Mouse (Mus musculus) intestine, embryonic 15.5 days (tissue): ENCODE results near the gene S100a3. TPM values are rescaled to one million over a fixed set of nuclear protein-coding genes. Genes with fewer than 3 reads are reported as not detected.
A peak's percentile ranks its signal among the peaks of the same experiment; 100 is the strongest.

Experiments
- ATAC-seq: fragments of 200-750 bp; cut with Nextera tagmentation; 2 replicates; pipeline ENCODE4 v1.8.0; 2017; ENCODE audit warnings: moderate TSS enrichment, moderate library complexity
- H3K27ac ChIP-seq: fragments of 300-500 bp; sonication (generic); 2 replicates; pipeline ENCODE4 v1.5.1; 2015; ENCODE audit warnings: mild to moderate bottlenecking, inconsistent platforms
- H3K27me3 ChIP-seq: fragments of 300-500 bp; sonication (generic); replicated peaks from 2 replicates; pipeline ENCODE4 v1.6.1; 2015; ENCODE audit warnings: inconsistent platforms
- H3K36me3 ChIP-seq: fragments of 300-500 bp; sonication (generic); 2 replicates; pipeline ENCODE4 v1.6.1; 2015; ENCODE audit warnings: inconsistent platforms
- H3K4me1 ChIP-seq: fragments of 300-500 bp; sonication (generic); replicated peaks from 2 replicates; pipeline ENCODE4 v1.6.1; 2015; ENCODE audit warnings: inconsistent platforms
- H3K4me2 ChIP-seq: fragments of 300-500 bp; sonication (generic); replicated peaks from 2 replicates; pipeline ENCODE4 v1.6.1; 2015; ENCODE audit warnings: mild to moderate bottlenecking, inconsistent platforms
- H3K4me3 ChIP-seq: fragments of 300-500 bp; sonication (generic); replicated peaks from 2 replicates; pipeline ENCODE4 v1.5.1; 2015; ENCODE audit warnings: inconsistent platforms
- H3K9ac ChIP-seq: fragments of 300-500 bp; sonication (generic); 2 replicates; pipeline ENCODE4 v1.6.1; 2015; ENCODE audit warnings: inconsistent platforms
- H3K9me3 ChIP-seq: fragments of 300-500 bp; sonication (generic); 2 replicates; pipeline ENCODE4 v1.6.1; 2016; ENCODE audit warnings: inconsistent platforms
- WGBS: fragments of 180-500 bp; shearing (Covaris S2); methylation state at CpG from one replicate; pipeline ENCODE4 v1.1.7; 2015; 5-methylcytosine and 5-hydroxymethylcytosine counted together
- polyA plus RNA-seq: library from polyadenylated mRNA; unstranded; fragments of >200 nt; fragmentation: Nextera tagmentation; extraction: Ambion mirVana; gene quantifications from 2 replicates; pipeline ENCODE4 v1.2.1, GENCODE M21; 2015

The S100a3 gene
- polyA plus RNA-seq, 1 experiment from 2014 or later = 0.53 TPM

- no peaks in the 10 kb centered on the region for H3K4me1 ChIP-seq
- no peaks in the 10 kb centered on the region for H3K9me3 ChIP-seq
- H3K27ac ChIP-seq = no peak overlapping the region
- H3K9ac ChIP-seq = no peak overlapping the region
- ATAC-seq = no peak
- no peaks in the 10 kb centered on the region for H3K36me3 ChIP-seq
- H3K4me2 ChIP-seq = no peak overlapping the region
- WGBS = 63% methylated on average over 10 of the region's 10 CpGs
- no peak overlapping the region for H3K4me3 ChIP-seq
- H3K27me3 ChIP-seq = no peaks in the 10 kb centered on the region
These were observed 16.1 kb downstream of the S100a3 start for GRCm38 (mm10) chr3:90576351-90577001.

DNA sequence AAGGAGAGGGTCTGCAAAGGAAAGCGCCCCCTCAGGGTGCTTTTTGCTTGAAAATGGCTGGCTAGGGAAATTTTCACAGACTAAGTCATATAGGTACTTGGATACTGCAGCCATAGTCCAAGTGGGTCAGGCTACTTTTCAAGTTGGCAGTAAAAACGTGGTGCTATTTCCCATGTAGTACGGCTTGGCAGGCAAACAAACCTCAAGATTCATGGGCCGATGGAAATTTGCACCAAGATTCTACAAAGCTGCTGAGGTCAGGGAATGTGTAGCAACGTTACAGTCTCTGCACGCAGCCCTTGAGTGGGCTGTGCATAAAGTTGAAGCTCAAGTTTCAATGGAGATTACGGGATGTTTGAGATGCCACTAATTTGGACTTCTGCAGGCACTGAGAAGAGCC is 19.1 kb downstream of the S100a3 start:
- no peak overlapping the region for H3K27ac ChIP-seq
- no peak for ATAC-seq
- WGBS = 52% methylated on average over 7 of the region's 7 CpGs

GRCm38 (mm10) chr3:90581141-90581540 is 20.8 kb downstream of the S100a3 start:
- Histone ChIP-seq H3K4me1 (peaks cover 18% of the 10 kb centered on the region), H3K9me3 (no peaks in the 10 kb centered on the region), H3K36me3 (no peaks in the 10 kb centered on the region), H3K9ac (no peak overlapping the region), H3K27me3 (no peaks in the 10 kb centered on the region), H3K4me2 (no peak overlapping the region), H3K4me3 (no peak overlapping the region), H3K27ac (no peak overlapping the region)
- WGBS = 93% methylated on average over 5 of the region's 5 CpGs
- ATAC-seq = no peak

More for the DNA sequence above, 19.1 kb downstream of the S100a3 start:
- H3K9me3 ChIP-seq = no peaks in the 10 kb centered on the region
- no peaks in the 10 kb centered on the region for H3K27me3 ChIP-seq
- no peak overlapping the region for H3K4me2 ChIP-seq
- H3K4me3 ChIP-seq = no peak overlapping the region
- H3K4me1 ChIP-seq = peaks cover 12% of the 10 kb centered on the region
- no peaks in the 10 kb centered on the region for H3K36me3 ChIP-seq
- H3K9ac ChIP-seq = no peak overlapping the region

- H3K4me2 ChIP-seq = no peak overlapping the region
- no peaks in the 10 kb centered on the region for H3K9me3 ChIP-seq
- H3K9ac ChIP-seq = no peak overlapping the region
- peaks cover 26% of the 10 kb centered on the region for H3K4me1 ChIP-seq
- no peak overlapping the region for H3K4me3 ChIP-seq
- 88% methylated on average over 1 of the region's 1 CpGs for WGBS
- H3K27ac ChIP-seq = no peak overlapping the region
- H3K27me3 ChIP-seq = no peaks in the 10 kb centered on the region
- no peaks in the 10 kb centered on the region for H3K36me3 ChIP-seq
- no peak for ATAC-seq
These were observed 21.8 kb downstream of the S100a3 start for GRCm38 (mm10) chr3:90582156-90582555.

DNA sequence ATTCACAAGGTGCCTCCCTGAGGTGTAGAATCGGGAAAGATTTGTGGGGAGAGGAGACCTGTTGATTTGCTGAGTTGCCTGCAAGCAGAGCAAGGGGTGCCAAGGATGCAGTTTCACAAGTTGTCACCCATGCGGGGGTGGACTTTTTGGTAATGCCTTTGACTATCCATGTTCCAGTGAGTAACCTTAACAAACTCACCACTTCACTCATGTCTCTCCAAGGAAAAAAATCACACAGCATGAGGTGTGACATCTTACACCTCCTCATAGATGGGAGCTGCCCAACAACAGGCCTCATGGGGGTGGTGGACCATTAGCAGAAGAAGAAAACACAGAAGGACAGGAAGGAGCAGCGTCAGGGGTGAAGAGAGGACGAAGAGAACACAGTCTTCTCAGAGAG is 22.2 kb downstream of the S100a3 start:
- no peaks in the 10 kb centered on the region for H3K9me3 ChIP-seq
- 90% methylated on average over 4 of the region's 4 CpGs for WGBS
- H3K4me3 ChIP-seq = no peak overlapping the region
- H3K27ac ChIP-seq = no peak overlapping the region
- no peaks in the 10 kb centered on the region for H3K27me3 ChIP-seq
- H3K4me1 ChIP-seq = peaks cover 26% of the 10 kb centered on the region
- no peak for ATAC-seq
- H3K9ac ChIP-seq = no peak overlapping the region
- H3K4me2 ChIP-seq = no peak overlapping the region
- no peaks in the 10 kb centered on the region for H3K36me3 ChIP-seq

GRCm38 (mm10) chr3:90583893-90584292 is 23.5 kb downstream of the S100a3 start:
- no peak overlapping the region for H3K9ac ChIP-seq
- H3K4me1 ChIP-seq = peaks cover 26% of the 10 kb centered on the region
- H3K36me3 ChIP-seq = no peaks in the 10 kb centered on the region
- no peak overlapping the region for H3K4me2 ChIP-seq
- no peaks in the 10 kb centered on the region for H3K27me3 ChIP-seq
- WGBS = 40% methylated on average over 3 of the region's 3 CpGs
- no peak for ATAC-seq
- H3K27ac ChIP-seq = peak overlapping the region; percentile 30
- H3K9me3 ChIP-seq = no peaks in the 10 kb centered on the region
- H3K4me3 ChIP-seq = no peak overlapping the region

- 31% methylated on average over 5 of the region's 5 CpGs for WGBS
- ATAC-seq = peak; percentile 42
These were observed 25.2 kb downstream of the S100a3 start for GRCm38 (mm10) chr3:90585595-90585994.

DNA sequence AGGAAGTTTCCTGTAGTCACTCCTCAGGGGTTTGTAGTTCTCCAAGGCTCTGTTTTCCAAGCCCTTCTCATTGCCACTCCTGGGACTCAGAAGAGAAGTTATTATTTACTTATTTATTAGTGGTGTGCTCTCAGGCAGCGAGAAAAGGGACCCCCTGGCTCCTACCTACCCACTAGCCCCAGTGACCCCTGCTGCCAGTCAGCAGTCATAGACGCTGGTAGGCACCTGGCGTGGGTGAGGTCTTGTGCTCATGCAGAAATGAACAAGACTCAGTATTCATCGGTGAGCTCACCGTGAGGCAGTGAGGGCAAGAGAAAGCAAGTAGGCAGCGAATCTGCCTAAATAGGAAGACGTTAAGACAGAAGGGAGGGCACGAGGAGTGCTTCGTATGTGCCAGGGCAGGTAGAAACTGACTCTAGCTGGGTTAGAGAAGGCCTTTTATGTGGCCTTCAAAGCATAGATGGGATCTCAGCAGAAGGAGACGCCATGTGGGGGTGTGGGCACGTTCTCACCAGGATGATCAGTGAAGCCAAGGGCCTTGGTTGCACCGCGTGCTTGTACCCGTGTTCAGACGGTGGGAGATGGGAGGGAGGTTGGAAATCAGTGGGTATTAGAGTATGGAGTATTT is 25.8 kb downstream of the S100a3 start:
- WGBS = 85% methylated on average over 15 of the region's 15 CpGs
- no peak overlapping the region for H3K9ac ChIP-seq
- H3K27me3 ChIP-seq = no peaks in the 10 kb centered on the region
- H3K27ac ChIP-seq = peak overlapping the region; percentile 82
- H3K9me3 ChIP-seq = no peaks in the 10 kb centered on the region
- H3K4me2 ChIP-seq = no peak overlapping the region
- no peak for ATAC-seq
- H3K36me3 ChIP-seq = no peaks in the 10 kb centered on the region
- H3K4me3 ChIP-seq = no peak overlapping the region
- peaks cover 26% of the 10 kb centered on the region for H3K4me1 ChIP-seq

More at GRCm38 (mm10) chr3:90585595-90585994, 25.2 kb downstream of the S100a3 start:
- H3K4me2 ChIP-seq = no peak overlapping the region
- no peaks in the 10 kb centered on the region for H3K27me3 ChIP-seq
- no peak overlapping the region for H3K4me3 ChIP-seq
- 0 out of 2 replicates have a peak overlapping the region, but pooled peaks have one; percentile 10 for H3K27ac ChIP-seq
- peaks cover 26% of the 10 kb centered on the region for H3K4me1 ChIP-seq
- no peak overlapping the region for H3K9ac ChIP-seq
- no peaks in the 10 kb centered on the region for H3K9me3 ChIP-seq
- no peaks in the 10 kb centered on the region for H3K36me3 ChIP-seq

- Histone ChIP-seq H3K36me3 (no peaks in the 10 kb centered on the region), H3K4me1 (peaks cover 26% of the 10 kb centered on the region), H3K27me3 (no peaks in the 10 kb centered on the region), H3K4me2 (no peak overlapping the region), H3K9me3 (no peaks in the 10 kb centered on the region), H3K27ac (peak overlapping the region; percentile 82), H3K9ac (no peak overlapping the region), H3K4me3 (no peak overlapping the region)
- ATAC-seq = peak; percentile 91
- WGBS = 42% methylated on average over 10 of the region's 10 CpGs
These were observed 26.5 kb downstream of the S100a3 start for GRCm38 (mm10) chr3:90586906-90587305.

DNA sequence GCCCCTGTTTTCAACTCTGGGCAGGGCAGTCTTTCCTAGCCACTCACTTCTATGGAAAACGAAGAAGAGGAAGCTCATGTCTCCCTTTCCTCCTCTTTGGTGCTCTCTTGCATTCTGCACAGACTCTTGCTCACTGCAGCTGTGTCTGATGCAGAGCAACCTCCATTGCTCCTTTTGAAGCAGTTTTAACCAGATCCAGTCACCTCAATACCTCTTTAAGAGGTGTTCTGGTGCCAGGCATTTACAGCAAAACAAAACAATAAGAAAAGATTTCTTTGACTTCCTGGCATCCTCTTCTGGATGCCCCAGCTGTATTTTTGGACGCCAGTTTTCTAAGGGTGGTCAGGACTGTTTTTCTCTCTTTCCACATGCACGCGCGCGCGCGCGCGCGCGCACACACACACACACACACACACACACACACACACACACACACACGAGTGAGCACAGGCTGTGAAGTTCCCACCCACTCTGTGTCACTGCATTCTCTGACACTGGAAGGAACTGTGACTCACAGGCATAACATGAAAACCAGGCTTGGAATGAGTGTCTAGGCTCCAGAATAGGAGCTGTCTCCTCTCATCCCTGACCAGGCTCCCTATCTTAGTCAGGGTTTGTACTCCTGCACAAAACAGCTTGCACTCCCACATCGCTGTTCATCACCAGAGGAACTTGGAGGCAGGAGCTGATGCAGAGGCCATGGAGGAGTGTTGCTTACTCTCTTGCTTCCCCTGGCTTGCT is 27.2 kb downstream of the S100a3 start:
- Histone ChIP-seq H3K9ac (no peak overlapping the region), H3K4me3 (no peak overlapping the region), H3K9me3 (no peaks in the 10 kb centered on the region), H3K36me3 (no peaks in the 10 kb centered on the region), H3K4me2 (no peak overlapping the region), H3K4me1 (peaks cover 26% of the 10 kb centered on the region), H3K27me3 (no peaks in the 10 kb centered on the region), H3K27ac (peak overlapping the region; percentile 82)
- no peak for ATAC-seq
- WGBS = 79% methylated on average over 14 of the region's 14 CpGs

- Histone ChIP-seq H3K27ac (no peak overlapping the region), H3K9me3 (no peaks in the 10 kb centered on the region), H3K4me2 (no peak overlapping the region), H3K4me1 (peaks cover 14% of the 10 kb centered on the region), H3K4me3 (no peak overlapping the region), H3K27me3 (no peaks in the 10 kb centered on the region), H3K9ac (no peak overlapping the region), H3K36me3 (no peaks in the 10 kb centered on the region)
- ATAC-seq = no peak
- 76% methylated on average over 6 of the region's 6 CpGs for WGBS
These were observed 29.0 kb downstream of the S100a3 start for GRCm38 (mm10) chr3:90589390-90589789.

DNA sequence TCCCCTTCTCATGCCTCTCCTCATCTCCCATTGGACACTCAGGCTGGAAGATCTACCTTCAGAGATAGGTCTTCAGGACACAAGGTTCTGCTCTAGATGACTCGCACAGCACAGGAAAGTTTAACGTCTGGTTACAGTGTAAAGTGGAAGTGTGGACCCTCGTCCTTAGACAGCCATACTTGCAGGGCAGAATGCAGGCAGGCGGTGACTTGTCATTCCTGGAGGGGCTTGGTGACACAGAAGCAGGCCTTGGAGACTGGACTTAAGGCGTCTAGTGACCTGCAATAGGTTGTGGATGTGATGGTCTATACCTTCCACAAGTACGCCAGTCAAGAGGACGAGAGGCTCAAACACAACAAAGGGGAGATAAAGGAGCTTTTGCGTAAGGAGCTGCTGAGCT is 29.6 kb downstream of the S100a3 start, which contains the start of gene S100a2:
S100a2 (plus strand) TSS at position 301 of the 400 bp plus-strand sequence.
- H3K36me3 ChIP-seq = no peaks in the 10 kb centered on the region
- no peak for ATAC-seq
- no peak within 1 kb of the TSS for H3K4me2 ChIP-seq
- no peaks in the 10 kb centered on the region for H3K27me3 ChIP-seq
- peaks cover 12% of the 10 kb centered on the region for H3K4me1 ChIP-seq
- no peaks in the 10 kb centered on the region for H3K9me3 ChIP-seq
- 89% methylated on average over 8 of the region's 8 CpGs for WGBS
- H3K27ac ChIP-seq = no peak within 1 kb of the TSS
- H3K4me3 ChIP-seq = no peak within 1 kb of the TSS
- no peak within 1 kb of the TSS for H3K9ac ChIP-seq
